In genomic region chr14:27310559-27311242, GRCm38 (mm10) we compare ENCODE assay signal across 18 mouse cellular contexts.
"Had no signal": no experiment of that assay in that cellular context is flagged by ENCODE, and none has a peak within 500 bp of the region (broad histone marks: within the 10 kb centered on the region; RNA-seq: fewer than 3 reads in every experiment).

No protein-coding gene starts in this region.

- H3K4me2 ChIP-seq: lung, embryonic 14.5 days; midbrain, embryonic 13.5 days; neural tube, embryonic 13.5 days; neural tube, embryonic 15.5 days had no signal

- H3K4me1 ChIP-seq: midbrain, embryonic 10.5 days; midbrain, embryonic 13.5 days; neural tube, embryonic 13.5 days; neural tube, embryonic 15.5 days had no signal

- ATAC-seq: midbrain, embryonic 13.5 days; midbrain, embryonic 16.5 days had no signal

- H3K27me3 ChIP-seq: midbrain, embryonic 13.5 days; neural tube, embryonic 13.5 days; neural tube, embryonic 15.5 days had no signal

- H3K9ac ChIP-seq: lung, embryonic 14.5 days; midbrain, embryonic 13.5 days; neural tube, embryonic 13.5 days; neural tube, embryonic 15.5 days had no signal

- DNase-seq: lung, adult 18-20 months; lung, embryonic 14.5 days; lung, postnatal 10 days; lung, postnatal 4 days; retina, postnatal 1 day; right cerebral cortex, adult 18-20 months; right cerebral cortex, postnatal 25 days; right cerebral cortex, postnatal 4 days; spleen, adult 18-20 months; thymus, adult 18-20 months; thymus, postnatal 14 days; thymus, postnatal 36 days had no signal

- H3K36me3 ChIP-seq: midbrain, embryonic 10.5 days; midbrain, embryonic 13.5 days; neural tube, embryonic 13.5 days; neural tube, embryonic 15.5 days had no signal

- H3K27ac ChIP-seq: midbrain, embryonic 10.5 days; midbrain, embryonic 13.5 days; neural tube, embryonic 13.5 days; neural tube, embryonic 15.5 days had no signal

- H3K4me3 ChIP-seq: midbrain, embryonic 10.5 days; midbrain, embryonic 13.5 days; myocyte; neural tube, embryonic 13.5 days; neural tube, embryonic 15.5 days had no signal

- H3K9me3 ChIP-seq: midbrain, embryonic 10.5 days; midbrain, embryonic 13.5 days; neural tube, embryonic 13.5 days; neural tube, embryonic 15.5 days had no signal
